Mouse (Mus musculus): Measurements from ENCODE around the gene Ptpn1. TPM values are rescaled to one million over a fixed set of nuclear protein-coding genes. Genes with fewer than 3 reads are reported as not detected.

Gene Ptpn1
- polyA plus RNA-seq, 1 experiment from 2014 or later, result 49.7 TPM

DNA sequence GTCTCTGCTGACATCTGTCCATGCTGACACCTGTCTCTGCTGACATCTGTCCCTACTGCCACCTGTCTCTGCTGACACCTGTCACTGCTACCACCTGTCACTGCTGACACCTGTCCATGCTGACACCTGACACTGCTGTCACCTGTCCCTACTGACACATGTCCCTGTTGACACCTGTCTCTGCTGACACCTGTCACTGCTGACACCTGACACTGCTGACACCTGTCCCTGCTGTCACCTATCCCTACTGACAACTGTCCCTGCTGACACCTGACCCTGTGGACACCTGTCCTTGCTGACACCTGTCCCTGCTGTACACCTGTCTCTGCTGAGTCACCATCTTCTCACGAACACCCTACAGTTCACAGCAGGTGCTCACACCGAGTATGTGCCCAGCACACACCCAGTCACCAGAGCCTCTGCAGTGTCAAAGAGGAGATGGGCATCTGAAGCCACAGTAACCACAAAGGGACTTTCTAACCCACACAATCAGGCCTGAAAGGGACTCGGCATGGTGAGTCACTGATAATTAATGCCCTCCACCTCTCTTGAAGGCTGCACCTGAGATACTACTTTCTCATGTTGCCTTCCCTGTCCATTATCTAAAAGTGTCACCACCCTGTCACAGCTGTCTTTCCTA lies 92.0 kb downstream of the Ptpn1 start:
- Histone ChIP-seq H3K27ac (replicated peaks; ENCODE audit: low read depth, low read length) (no peak overlapping the region), H3K9me3 (ENCODE audit: control insufficient read depth, low read length) (peaks cover 7% of the 10 kb centered on the region), H3K9ac (ENCODE audit: low read depth, low read length) (no peak overlapping the region), H3K36me3 (ENCODE audit: control insufficient read depth, insufficient read depth, low read length) (no peaks in the 10 kb centered on the region), H3K4me3 (ENCODE audit: low read depth, low read length) (no peak overlapping the region), H3K27me3 (replicated peaks; ENCODE audit: control insufficient read depth, insufficient read depth, low read length) (no peaks in the 10 kb centered on the region), H3K4me1 (ENCODE audit: control insufficient read depth, insufficient read depth, low read length) (peaks cover 3% of the 10 kb centered on the region; the same call in 1 of the 2 replicates), H3K4me2 (ENCODE audit: low read depth, low read length) (no peak overlapping the region)
- 67% methylated on average over 3 of the region's 3 CpGs for WGBS
- no peak for ATAC-seq (ENCODE audit: low read depth)
- DNase-seq (ENCODE audit: low spot score), result no peak

DNA sequence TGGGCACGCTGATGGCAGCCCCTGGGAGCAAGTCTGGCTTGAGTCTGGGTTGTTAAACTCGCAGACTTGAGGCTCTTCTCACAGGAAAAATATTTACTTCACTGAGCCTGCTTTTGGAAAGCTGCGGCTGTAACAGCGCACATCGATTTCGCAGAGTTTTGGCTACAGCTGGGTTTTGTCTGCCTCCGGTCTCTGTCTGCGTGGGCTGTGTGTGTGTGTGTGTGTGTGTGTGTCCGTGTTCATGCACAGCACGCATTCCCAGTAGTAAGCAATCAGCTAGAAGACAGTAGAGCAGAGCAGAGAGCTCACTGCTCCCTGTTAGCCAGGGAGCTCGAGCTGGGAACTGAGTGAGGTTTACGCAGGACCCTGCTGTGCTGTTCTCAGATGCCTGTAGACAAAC lies 93.3 kb downstream of the Ptpn1 start:
- Histone ChIP-seq H3K27me3 (replicated peaks; ENCODE audit: control insufficient read depth, insufficient read depth, low read length) (no peaks in the 10 kb centered on the region), H3K27ac (replicated peaks; ENCODE audit: low read depth, low read length) (peak overlapping the region; percentile 83), H3K4me1 (ENCODE audit: control insufficient read depth, insufficient read depth, low read length) (no peaks in the 10 kb centered on the region), H3K9me3 (ENCODE audit: control insufficient read depth, low read length) (peaks cover 9% of the 10 kb centered on the region), H3K4me3 (ENCODE audit: low read depth, low read length) (no peak overlapping the region), H3K9ac (ENCODE audit: low read depth, low read length) (no peak overlapping the region), H3K4me2 (ENCODE audit: low read depth, low read length) (no peak overlapping the region), H3K36me3 (ENCODE audit: control insufficient read depth, insufficient read depth, low read length) (no peaks in the 10 kb centered on the region)
- ATAC-seq (ENCODE audit: low read depth) (peak; percentile 64; the same call in 1 of the 2 replicates), DNase-seq (ENCODE audit: low spot score) (peak; percentile 88)
- 27% methylated on average over 12 of the region's 12 CpGs for WGBS

GRCm38 (mm10) chr2:168025882-168026281 lies 94.0 kb downstream of the Ptpn1 start:
- Histone ChIP-seq H3K4me1 (ENCODE audit: control insufficient read depth, insufficient read depth, low read length) (no peaks in the 10 kb centered on the region), H3K27me3 (replicated peaks; ENCODE audit: control insufficient read depth, insufficient read depth, low read length) (no peaks in the 10 kb centered on the region), H3K4me2 (ENCODE audit: low read depth, low read length) (no peak overlapping the region), H3K27ac (replicated peaks; ENCODE audit: low read depth, low read length) (peak overlapping the region; percentile 83), H3K36me3 (ENCODE audit: control insufficient read depth, insufficient read depth, low read length) (no peaks in the 10 kb centered on the region), H3K9ac (ENCODE audit: low read depth, low read length) (no peak overlapping the region), H3K9me3 (ENCODE audit: control insufficient read depth, low read length) (peaks cover 9% of the 10 kb centered on the region), H3K4me3 (ENCODE audit: low read depth, low read length) (no peak overlapping the region)
- WGBS, result 88% methylated on average over 8 of the region's 8 CpGs
- no peak for DNase-seq (ENCODE audit: low spot score)
- ATAC-seq (ENCODE audit: low read depth), result no peak

GRCm38 (mm10) chr2:168026467-168026866 lies 94.6 kb downstream of the Ptpn1 start:
- no peak overlapping the region for H3K27ac ChIP-seq (replicated peaks; ENCODE audit: low read depth, low read length)
- no peak for DNase-seq (ENCODE audit: low spot score)
- no peak for ATAC-seq (ENCODE audit: low read depth)
- no peaks in the 10 kb centered on the region for H3K27me3 ChIP-seq (replicated peaks; ENCODE audit: control insufficient read depth, insufficient read depth, low read length)
- H3K4me1 ChIP-seq (ENCODE audit: control insufficient read depth, insufficient read depth, low read length), result no peaks in the 10 kb centered on the region
- WGBS, result 56% methylated on average over 2 of the region's 3 CpGs
- no peak overlapping the region for H3K4me2 ChIP-seq (ENCODE audit: low read depth, low read length)
- peaks cover 9% of the 10 kb centered on the region for H3K9me3 ChIP-seq (ENCODE audit: control insufficient read depth, low read length)
- no peaks in the 10 kb centered on the region for H3K36me3 ChIP-seq (ENCODE audit: control insufficient read depth, insufficient read depth, low read length)
- no peak overlapping the region for H3K9ac ChIP-seq (ENCODE audit: low read depth, low read length)
- H3K4me3 ChIP-seq (ENCODE audit: low read depth, low read length), result no peak overlapping the region

GRCm38 (mm10) chr2:168028376-168028775 lies 96.5 kb downstream of the Ptpn1 start:
- H3K9me3 ChIP-seq (ENCODE audit: control insufficient read depth, low read length), result peaks cover 9% of the 10 kb centered on the region
- ATAC-seq (ENCODE audit: low read depth) (no peak), DNase-seq (ENCODE audit: low spot score) (no peak)
- H3K4me2 ChIP-seq (ENCODE audit: low read depth, low read length), result no peak overlapping the region
- no peak overlapping the region for H3K9ac ChIP-seq (ENCODE audit: low read depth, low read length)
- no peaks in the 10 kb centered on the region for H3K36me3 ChIP-seq (ENCODE audit: control insufficient read depth, insufficient read depth, low read length)
- 96% methylated on average over 3 of the region's 3 CpGs for WGBS
- H3K27ac ChIP-seq (replicated peaks; ENCODE audit: low read depth, low read length), result no peak overlapping the region
- H3K27me3 ChIP-seq (replicated peaks; ENCODE audit: control insufficient read depth, insufficient read depth, low read length), result no peaks in the 10 kb centered on the region
- no peak overlapping the region for H3K4me3 ChIP-seq (ENCODE audit: low read depth, low read length)
- H3K4me1 ChIP-seq (ENCODE audit: control insufficient read depth, insufficient read depth, low read length), result no peaks in the 10 kb centered on the region

Other genes with a start within 250 kb of the Ptpn1 start
- 18.1 and 30.3 TPM in 2 replicates for gene Cebpb, start 243.1 kb upstream of the Ptpn1 start, polyA plus RNA-seq (2014; fragmentation: Nextera tagmentation; extraction: Ambion mirVana)
- 40.0 and 40.6 TPM in 2 replicates for gene Tmem189, start 242.2 kb upstream of the Ptpn1 start, polyA plus RNA-seq (2014; fragmentation: Nextera tagmentation; extraction: Ambion mirVana)
- 4.1 and 5.9 TPM in 2 replicates for gene Ripor3, start 78.6 kb downstream of the Ptpn1 start, polyA plus RNA-seq (2014; fragmentation: Nextera tagmentation; extraction: Ambion mirVana)
- 2.9 and 3.0 TPM in 2 replicates for gene Pard6b, start 148.9 kb downstream of the Ptpn1 start, polyA plus RNA-seq (2014; fragmentation: Nextera tagmentation; extraction: Ambion mirVana)

All from embryonic facial prominence, embryonic 14.5 days (tissue).